Mouse (Mus musculus) adrenal gland, postnatal 4 days (tissue): ENCODE data around the gene Gm47985. TPM values are rescaled to one million over a fixed set of nuclear protein-coding genes. Genes with fewer than 3 reads are reported as not detected.
"Not testable (repeated sequence)": the region's sequence is repeated elsewhere in the genome, so short reads cannot be mapped to it uniquely, and the experiment has no call there.

Source experiments
- DNase-seq, 2 experiments: peaks; one replicate each; pipeline ENCODE4 v3.0.0; 2021 to 2022; ENCODE audit warnings: low spot score in 2 of 2, mixed read lengths in 2 of 2
- long read RNA-seq, 2 experiments: library from polyadenylated mRNA; stranded (forward); transcript quantifications; one replicate each; pipeline ENCODE4 v2.0.0; 2021
- total RNA-seq, 2 experiments: library from RNA; stranded (reverse); gene quantifications; 2 replicates each; pipeline ENCODE4 v1.2.3; 2021

Gm47985 gene
- not detected for total RNA-seq
- long read RNA-seq, experiment 1: 0 reads
- long read RNA-seq, experiment 2: 0 reads

DNA sequence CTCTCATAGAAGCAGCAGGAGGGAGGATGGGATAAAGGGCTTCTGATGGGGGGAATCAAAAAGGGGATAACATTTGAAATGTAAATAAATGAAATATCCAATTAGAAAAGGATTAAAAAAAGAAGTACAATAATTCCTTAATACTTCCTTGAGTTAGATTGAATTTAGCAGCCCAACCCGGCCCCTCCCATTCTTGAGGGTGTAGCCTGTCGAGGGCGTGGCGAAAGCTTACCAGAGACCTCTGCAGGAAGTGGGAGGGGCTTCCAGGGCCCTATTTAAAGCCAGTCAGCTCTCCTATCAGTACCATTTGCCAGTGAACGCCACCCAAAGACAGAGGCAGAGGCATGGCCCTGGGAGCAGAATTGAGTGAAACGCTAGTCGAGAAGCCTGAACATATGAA is at the start of gene Gm47985:
Gm47985 (plus strand) TSS at position 272 of the 400 bp plus-strand sequence.
- not testable (repeated sequence) for DNase-seq

DNA sequence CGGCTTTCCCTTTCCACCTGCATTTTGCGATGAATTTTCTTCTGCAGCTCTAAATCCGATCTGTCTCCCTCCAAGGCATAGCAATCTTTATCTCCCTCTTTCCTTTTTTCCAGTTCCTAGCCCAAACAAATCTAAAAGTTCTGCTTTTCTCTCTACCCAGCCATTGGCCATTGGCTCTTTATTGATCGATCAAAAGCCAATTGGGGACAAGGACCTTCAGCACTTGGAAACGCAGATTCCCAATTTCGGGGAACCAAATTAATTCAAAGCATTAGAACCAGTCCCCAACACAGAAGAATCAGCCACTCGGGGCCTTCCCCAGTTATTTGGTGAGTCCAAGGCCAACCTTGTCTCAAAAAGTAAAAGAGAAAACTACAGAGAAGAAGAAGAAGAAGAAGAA is 49.7 kb upstream of the Gm47985 start:
- DNase-seq: no peak

DNA sequence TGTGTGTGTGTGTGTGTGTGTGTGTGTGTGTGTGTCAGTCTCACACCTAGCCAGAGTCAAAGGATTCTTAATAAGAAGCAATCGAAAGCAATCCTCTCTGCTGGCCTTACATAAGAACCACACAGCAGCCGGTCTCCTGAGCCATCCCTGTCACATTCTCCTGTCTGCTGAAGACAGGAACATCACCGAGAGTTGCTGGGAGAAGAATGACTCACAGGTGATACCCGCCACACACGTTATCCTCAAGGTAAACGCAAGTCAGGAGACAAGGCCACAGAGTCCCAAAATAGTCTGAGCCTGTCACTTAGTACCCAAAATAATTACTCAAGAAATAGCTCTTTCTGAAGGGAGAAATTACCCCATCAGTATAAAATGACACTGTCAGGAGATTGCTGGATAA is 43.9 kb upstream of the Gm47985 start:
- DNase-seq: no peak

DNA sequence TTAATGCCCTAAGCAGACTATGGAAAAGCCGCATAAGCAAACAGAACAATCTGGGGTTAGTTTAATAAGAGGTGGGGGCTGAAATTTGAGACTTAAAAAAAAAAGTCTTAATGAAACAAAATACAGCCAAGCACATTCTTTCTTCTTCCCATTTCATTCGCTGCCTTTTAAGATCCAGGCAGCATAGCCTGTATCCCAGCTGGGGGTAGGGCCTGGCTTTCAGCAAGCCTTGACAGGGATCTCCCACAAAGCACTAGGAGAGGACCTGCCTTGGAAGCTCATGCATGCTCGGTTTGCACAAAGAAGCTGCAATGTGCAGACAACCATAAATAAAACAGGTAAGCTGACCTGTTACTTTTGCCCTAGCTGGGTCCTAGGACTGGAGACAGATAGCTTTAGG is 41.4 kb upstream of the Gm47985 start:
- DNase-seq: no peak

DNA sequence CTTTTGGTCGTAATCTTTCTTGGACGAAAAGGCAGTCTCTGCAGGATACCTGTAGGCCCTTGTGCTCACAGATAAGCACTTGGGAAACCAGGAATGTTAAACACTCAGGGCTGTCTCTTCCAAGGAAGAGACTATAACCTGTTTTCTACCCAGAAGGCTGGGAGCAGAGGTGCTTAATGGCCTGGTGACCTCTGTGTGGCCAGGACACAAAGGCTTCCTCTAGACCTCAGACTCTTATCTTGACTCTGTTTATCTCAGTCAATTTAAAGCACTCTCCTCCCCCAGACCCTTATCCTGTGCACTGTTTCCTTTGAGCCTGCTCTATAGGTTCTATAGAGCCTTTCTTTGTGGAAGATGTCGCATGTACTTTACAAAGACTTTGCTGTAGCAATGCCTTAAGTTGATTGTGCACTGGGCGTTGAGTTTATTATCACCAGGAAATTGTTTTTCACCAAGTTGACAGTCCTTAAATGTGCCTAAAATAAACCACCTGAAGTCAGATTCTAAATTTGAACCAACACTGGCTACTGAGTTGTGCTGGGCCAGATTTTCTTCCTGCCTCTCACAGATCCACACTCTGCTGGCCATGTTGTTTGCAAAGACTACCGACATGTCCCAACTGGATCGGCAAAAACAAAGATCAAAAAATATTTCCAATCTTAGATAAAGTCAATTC is 37.7 kb upstream of the Gm47985 start:
- no peak for DNase-seq

DNA sequence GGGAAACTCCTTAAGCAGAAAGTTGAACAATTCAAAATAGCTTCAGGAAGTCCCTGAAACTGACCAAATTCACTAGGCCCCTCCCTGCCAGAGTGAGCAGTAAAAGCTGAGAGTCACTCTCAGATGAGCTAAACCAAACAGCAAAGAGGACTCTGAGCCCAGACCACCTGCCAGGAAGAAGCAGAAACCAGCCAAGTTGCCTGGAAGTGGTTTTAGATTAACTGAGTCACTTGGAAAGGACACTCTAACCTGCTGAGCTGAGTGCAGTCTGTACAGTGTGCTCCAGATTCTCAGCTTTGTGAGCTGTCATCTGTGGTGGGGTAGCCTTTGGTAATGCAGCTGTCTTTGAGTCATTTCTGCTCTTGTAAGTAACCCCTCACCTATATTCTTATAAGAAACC is 34.5 kb upstream of the Gm47985 start:
- DNase-seq: no peak

DNA sequence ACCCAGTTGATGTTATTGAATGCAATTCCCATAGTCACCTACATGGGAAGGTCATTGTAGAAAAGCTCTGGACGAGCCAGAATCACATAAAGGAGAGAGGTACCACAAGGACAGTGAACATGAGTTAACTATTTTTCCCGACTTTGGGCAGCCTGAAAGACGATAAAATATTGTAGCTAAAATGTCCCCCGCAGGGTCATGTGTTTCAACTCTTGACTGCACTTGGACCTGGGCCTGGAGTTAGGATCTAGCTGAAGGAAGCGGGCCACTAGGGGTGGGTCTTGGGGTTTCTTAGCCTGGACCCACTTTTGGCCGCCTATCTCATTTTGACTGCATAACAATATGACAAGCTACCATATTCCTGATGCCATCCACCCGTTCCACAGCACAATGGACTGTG is 32.1 kb upstream of the Gm47985 start:
- DNase-seq: no peak

DNA sequence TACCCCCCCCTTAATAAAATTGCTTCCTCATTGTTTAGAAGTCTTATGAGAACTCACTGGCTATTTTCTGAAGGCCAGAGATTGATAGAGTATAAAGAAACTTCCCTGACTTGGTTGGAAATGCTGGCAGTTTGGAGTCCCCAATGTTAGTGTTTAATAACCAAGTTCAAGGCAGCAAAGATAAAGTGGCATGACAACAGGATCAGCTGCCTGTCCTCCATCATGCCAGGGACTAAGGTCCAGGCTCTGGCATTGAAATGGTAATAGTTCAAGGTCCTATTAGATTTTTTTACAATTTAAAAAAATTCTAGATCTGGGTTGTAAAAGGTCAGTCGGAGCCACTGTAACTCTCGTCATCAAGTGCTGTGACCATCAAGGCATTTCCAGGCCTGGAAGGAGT is 31.2 kb upstream of the Gm47985 start:
- DNase-seq: no peak

DNA sequence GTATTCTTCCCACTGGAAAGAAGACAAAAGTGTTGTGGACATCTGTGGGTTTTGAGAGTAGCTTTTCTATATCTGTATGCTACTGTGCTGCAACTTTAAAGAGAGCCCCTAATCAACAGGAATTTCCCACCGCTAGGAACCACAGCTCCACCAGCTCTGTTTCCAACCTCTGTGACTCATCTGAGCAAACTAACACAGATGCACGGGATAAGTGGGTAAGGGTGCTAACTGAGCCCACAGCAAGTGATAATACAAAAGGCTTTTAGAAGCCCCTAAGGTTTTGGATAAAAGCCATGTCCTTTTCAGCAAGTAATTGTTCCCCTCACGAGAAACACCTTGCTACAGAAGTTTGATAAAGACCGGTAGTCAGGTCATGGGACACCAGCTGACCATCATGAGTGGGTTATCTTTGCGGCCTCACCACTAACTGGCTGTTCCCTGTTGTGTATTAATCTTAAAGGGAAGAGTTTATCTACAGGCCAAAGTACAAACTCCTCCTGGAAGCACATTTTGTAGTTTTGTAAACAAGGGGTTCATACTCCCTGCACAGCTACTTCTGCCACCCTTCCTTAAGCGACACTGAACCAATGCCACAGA is 29.2 kb upstream of the Gm47985 start:
- DNase-seq: no peak

DNA sequence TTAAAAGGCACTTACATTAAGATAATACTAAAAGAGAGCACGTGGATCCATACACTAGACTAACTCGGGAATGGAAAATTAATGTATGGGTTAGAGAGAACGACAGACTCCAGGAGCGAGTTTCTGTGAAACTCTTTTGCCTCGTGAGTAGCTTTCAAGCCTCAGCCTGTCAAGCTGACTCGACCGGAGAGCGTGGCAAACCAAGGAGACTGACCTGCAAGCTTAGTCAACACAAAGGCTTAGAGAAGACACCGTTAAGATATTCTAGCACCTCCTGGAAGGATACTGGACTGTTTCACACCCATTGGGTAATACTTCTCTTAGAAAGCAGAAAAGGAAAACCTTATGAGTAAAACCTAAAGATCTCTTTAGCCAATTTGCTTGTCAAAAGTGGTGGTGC is 28.2 kb upstream of the Gm47985 start:
- not testable (repeated sequence) for DNase-seq

DNA sequence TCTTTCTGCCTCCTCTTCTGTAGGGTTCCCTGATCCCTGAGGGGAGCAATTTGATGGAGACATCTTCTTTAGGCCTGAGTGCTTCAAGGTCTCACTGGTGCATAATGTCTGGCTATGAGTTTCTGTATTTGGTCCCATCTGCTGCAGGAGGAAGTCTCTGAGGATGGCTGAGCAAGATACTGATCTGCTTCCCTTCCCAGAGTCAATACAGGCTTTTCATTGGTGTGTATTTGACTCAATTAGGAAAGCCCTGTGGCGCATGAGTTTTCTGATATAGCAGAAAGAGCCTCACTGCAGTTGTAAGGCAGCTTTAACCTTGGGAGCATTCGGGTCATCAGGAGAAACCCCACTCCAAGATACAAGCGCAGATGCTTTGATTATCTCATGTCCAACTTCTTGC is 26.2 kb upstream of the Gm47985 start:
- no peak for DNase-seq

DNA sequence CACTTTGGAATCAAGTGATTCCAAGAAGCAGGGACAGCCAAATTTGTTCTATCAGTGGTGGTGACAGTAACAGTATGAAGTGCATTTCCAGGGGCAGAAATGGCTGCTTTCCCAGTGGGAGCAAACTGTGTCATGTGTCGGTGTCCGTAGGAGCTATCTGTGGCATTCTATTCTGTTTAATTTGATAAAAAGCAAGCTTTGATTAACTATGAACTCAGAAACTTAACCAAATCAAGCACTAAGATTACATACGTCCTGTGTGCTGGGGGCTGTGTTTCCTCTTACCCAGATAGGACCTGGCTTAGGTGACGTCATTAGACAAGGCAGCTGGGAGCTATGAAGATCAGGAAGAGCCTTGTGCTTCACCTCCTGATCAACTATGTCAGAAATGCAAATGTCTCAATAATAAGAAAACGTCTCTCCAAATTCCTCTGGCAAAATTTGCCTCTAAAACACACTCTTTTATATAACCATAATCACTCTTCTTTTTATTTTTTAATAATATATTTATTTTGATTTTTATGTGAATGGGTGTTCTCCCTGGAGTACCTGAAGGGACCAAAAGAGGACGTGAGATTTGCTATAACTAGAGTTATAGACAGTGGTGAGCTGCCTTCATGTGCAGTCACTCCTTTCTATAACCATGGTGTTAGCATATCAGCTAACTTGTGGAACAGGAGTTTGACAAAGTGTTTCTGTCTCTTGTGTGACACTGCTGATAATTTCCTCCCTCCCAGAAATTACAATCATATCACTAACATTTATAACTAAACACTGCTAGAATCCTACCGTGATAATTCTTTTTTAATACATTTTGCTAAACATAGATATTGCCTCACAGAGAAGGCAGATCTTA is 25.3 kb upstream of the Gm47985 start:
- DNase-seq: no peak

DNA sequence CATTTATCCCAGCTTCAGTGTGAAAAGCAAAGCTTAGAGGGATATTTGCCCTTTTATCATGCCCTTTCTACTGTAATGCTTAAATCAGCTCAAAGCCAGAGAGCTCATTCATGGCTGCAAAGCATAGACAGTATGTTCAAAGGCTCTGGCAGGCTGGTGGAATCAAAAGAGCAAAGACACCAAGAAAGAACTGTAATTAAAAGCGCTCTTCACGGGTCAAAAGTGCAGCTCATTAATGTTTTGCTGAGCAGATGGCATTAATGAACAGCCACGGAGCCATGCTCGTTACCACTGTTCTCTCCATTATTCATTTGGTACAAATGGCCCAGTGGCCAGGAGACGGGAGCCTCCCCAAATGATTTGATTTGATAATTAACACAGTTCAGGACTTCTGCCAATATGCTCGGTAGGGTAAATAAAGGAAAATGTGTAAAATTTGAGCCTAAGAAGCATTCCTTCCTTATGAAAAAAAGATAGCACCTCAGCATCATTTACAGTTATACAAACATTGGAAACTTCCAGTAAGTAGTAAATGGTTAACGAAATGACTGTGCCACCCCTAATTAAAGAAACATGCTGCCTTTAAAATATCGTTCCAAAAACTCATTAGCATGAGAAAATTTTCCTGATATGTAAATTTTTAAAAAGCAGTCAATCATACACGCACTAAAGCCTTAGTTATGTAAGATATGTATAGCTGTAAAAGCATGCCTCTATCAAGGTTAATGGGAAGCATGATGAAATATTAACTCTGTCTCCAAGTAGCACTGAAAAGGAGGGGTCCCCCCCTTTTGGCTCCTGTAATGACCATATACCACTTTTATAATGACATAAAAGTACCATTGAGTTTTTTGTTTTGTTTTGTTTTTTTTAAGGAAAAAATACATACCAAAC is 24.1 kb upstream of the Gm47985 start:
- DNase-seq: no peak

DNA sequence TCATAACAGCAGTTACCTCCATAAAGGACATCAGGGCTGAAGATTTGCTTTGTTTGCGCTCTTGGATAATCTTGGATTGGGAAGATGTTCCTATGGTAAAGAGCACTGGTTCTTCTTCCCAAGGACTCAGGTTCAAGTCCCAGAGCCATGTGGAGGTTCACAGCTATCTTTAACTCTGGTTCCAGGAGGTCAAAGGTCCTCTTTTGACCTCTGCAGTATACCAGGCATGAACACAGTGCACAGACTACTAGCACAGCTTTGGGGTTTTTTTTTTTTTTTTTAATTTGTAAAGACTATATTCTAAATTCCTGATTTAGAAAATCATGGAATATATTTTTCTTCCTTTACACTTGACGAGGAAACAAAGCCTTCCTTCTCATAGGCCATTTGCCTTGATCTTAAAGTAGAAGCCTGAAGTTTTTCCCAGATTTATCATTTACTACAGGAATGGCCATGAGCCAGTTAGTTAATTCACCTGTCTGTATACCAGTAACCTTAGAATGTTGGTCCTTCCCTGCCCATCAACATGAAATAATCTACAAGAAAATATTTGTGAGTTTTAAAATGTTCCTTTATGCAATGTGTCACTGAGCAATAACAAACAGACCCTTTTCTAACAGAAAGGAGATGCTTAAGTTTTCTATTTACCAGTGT is 23.4 kb upstream of the Gm47985 start:
- DNase-seq: no peak

DNA sequence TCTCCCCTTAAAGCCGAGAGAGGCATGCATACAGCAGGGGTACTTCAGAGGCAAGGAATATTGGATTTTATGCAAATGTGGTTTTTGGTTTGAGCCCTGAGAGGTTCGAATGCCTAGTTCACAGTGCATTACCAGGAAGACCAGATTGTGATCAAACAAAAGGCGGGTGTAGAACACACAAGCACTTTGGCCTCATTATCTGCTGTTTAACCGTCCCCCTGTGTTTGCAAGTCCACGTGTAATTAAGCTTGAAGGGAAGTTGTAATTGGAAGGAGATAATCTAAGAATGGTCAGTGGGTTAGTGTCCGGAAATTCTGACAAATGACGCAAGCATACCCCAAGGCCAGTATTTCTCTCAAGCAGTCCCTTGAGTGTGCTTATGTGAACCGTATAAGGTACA is 16.3 kb upstream of the Gm47985 start:
- no peak for DNase-seq

DNA sequence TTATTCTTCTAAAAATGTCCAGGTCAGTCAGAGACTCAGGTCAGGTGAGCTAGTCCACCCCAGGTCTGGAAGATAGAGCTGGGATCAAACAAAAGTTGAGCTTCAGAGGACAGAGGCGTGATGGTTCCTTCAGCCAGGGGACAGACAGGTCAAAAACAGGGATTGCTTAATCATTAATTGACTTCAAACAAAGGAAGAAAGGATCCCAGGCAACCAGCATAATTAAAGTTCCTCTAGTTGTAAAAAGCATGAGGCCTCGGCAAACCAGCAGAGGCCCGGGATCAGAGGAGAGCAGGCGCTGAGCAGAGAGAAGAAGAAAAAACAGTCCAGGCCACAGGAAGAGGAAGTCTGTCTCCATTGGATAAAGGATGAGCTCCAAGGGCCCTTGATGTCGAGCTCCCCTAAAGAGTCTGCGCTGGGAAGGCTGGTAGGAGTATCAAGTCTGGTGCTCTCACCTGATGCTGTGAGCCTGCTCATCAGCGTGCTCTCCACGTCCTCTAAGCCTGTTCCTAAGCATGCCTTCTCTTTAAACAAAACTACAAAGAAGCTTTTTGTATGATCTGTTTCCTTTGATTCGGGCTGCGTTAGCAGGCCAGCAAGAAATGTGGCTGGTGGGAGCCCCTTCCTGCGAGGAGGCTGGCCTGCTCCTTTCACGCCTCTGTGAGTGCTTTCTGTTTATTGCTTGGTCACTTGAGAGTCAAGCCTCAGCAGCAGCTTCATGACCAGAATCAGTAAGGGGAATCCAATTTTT is 14.9 kb upstream of the Gm47985 start:
- no peak for DNase-seq

DNA sequence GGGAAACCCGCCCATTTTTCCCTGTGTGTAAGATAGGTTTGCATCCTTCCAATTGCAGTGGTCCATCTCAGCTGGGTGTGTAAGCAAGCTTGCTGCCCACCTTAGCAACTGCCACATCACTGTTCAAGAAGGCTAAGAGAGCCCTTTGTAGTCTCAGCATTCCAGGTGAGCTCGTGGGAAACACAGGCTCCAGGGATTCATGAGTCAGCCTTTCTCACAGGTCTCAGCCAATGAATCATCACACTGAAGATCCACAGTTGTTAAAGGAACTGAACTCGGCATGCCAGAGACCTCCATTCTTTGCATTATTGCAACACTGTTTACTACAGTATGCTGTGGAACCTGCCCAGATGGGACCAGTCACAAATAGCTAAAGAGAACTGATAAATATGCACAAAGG is 13.7 kb upstream of the Gm47985 start:
- no peak for DNase-seq

DNA sequence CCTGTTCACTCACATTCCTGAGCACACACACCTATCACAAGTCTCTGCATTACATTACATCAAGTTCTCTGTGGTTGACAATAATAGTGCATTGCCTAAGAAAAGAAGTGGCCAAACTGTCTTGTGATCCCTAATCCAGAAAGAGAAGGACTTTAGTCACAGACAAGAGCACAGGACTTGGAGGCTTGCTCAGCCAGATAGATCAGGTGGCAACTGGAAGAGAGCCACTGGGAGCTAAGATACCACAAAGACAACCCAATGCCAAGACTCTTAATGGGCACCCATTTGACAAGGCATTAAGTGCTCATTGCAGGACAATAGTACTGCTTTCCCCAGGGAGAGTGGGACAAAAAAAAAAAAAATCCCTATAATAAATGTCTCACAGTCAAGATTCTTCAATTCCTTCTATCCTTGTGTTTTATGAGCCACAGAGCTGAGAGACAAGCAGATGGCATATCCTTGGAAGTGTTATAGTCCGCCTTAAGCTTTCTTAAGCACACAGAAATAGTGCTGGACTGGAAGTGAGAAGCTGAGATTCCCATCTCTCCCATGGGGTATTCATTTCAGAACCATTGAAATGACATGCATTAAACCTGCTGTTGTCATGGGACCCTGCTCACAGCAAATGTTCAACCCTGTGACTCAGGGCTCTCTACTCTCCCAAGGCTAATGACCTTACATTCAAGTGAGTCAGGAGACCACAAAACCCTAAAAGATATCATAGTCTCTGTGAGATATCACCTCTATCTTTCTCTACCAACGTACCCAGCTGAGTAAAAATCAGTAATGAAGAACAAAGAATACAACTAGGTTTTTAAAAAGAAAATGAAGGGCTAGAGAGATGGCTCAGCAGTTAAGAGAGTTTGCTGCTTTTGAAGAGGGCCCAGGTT is 10.5 kb upstream of the Gm47985 start:
- DNase-seq: no peak
